Mouse (Mus musculus) hindbrain, embryonic 11.5 days (tissue): ENCODE measurements around the gene Dock2. TPM values are rescaled to one million over a fixed set of nuclear protein-coding genes. Genes with fewer than 3 reads are reported as not detected.
A peak's percentile ranks its signal among the peaks of the same experiment; 100 is the strongest.

Experiments used
- ATAC-seq: fragments of 200-750 bp; cut with Nextera tagmentation; 2 replicates; pipeline ENCODE4 v1.8.0; 2017; ENCODE audit warnings: mild to moderate bottlenecking, moderate TSS enrichment, moderate library complexity; ENCODE audit not compliant: low FRiP score
- DNase-seq: peaks from one replicate; pipeline ENCODE4 v3.0.0-alpha.2; 2015; ENCODE audit warnings: low spot score
- H3K27ac ChIP-seq: fragments of 300-500 bp; sonication (generic); 2 replicates; pipeline ENCODE4 v1.5.1; 2014; ENCODE audit warnings: mild to moderate bottlenecking, low read depth, low read length
- H3K27me3 ChIP-seq: fragments of 300-500 bp; sonication (generic); 2 replicates; pipeline ENCODE4 v1.6.1; 2014; ENCODE audit warnings: mild to moderate bottlenecking, low read length, moderate library complexity, mixed read lengths; ENCODE audit not compliant: control insufficient read depth, insufficient read depth
- H3K36me3 ChIP-seq: fragments of 300-500 bp; sonication (generic); 2 replicates; pipeline ENCODE4 v1.6.1; 2014; ENCODE audit warnings: mild to moderate bottlenecking, low read length, moderate library complexity, mixed read lengths; ENCODE audit not compliant: control insufficient read depth, insufficient read depth
- H3K4me1 ChIP-seq: fragments of 300-500 bp; sonication (generic); replicated peaks from 2 replicates; pipeline ENCODE4 v1.6.1; 2014; ENCODE audit warnings: low read length, mixed read lengths; ENCODE audit not compliant: control insufficient read depth, insufficient read depth
- H3K4me2 ChIP-seq: fragments of 300-500 bp; sonication (generic); replicated peaks from 2 replicates; pipeline ENCODE4 v1.6.1; 2014; ENCODE audit warnings: mild to moderate bottlenecking, low read depth, low read length
- H3K4me3 ChIP-seq: fragments of 300-500 bp; sonication (generic); 2 replicates; pipeline ENCODE4 v1.5.1; 2014; ENCODE audit warnings: low read depth, low read length
- H3K9ac ChIP-seq: fragments of 300-500 bp; sonication (generic); 2 replicates; pipeline ENCODE4 v1.6.1; 2014; ENCODE audit warnings: low read depth, low read length
- H3K9me3 ChIP-seq: fragments of 300-500 bp; sonication (generic); 2 replicates; pipeline ENCODE4 v1.6.1; 2016; ENCODE audit warnings: low read length; ENCODE audit not compliant: control insufficient read depth
- WGBS: fragments of 180-500 bp; shearing (Covaris S2); extraction: QIAGEN DNeasy Blood & Tissue Kit; methylation state at CpG from one replicate; pipeline ENCODE4 v1.1.7; 2014; 5-methylcytosine and 5-hydroxymethylcytosine counted together
- polyA plus RNA-seq: library from polyadenylated mRNA; unstranded; fragments of >200 nt; fragmentation: Nextera tagmentation; extraction: Ambion mirVana; gene quantifications from 2 replicates; pipeline ENCODE4 v1.2.1, GENCODE M21; 2014

The Dock2 gene
- polyA plus RNA-seq, 1 experiment from 2014 or later, result 0.77 TPM

- WGBS, result 70% methylated on average over 2 of the region's 2 CpGs
- Histone ChIP-seq H3K27me3 (no peaks in the 10 kb centered on the region), H3K27ac (no peak overlapping the region), H3K4me1 (no peaks in the 10 kb centered on the region), H3K4me3 (no peak overlapping the region), H3K36me3 (no peaks in the 10 kb centered on the region), H3K9me3 (no peaks in the 10 kb centered on the region), H3K9ac (no peak overlapping the region), H3K4me2 (no peak overlapping the region)
- ATAC-seq (no peak; the same call in 1 of the 2 replicates), DNase-seq (peak; percentile 26)
Observed at GRCm38 (mm10) chr11:34774636-34775035, 9.1 kb downstream of the Dock2 start.

DNA sequence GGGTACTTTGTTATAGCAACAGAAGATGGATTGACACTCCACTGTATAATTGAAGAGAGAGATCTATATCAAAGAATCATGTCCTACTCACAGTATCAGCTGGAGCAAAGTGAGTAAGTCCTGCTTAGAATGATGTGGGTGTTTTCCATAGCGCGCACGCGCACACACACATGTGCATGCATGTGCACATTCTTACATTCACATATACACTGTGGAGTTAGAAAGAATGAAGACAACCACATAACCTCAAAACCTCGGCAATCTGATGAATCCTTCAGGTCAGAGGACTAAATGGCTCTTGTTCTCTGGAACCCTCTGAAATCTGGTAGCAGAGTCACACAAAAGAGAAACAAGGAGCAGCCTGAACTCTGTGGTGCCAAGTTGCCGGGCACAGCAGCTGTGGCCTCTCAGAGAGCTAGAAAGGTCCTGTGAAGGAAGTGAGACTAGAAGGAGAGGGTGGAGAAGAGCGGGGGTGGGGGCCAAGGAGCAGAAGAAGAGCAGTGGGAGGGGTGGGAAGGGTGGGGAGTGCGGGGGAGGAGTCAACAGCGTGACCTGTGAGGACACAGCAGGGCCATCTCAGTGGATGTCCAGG, 10.3 kb downstream of the Dock2 start:
- H3K27me3 ChIP-seq, result no peaks in the 10 kb centered on the region
- DNase-seq (no peak), ATAC-seq (no peak)
- no peaks in the 10 kb centered on the region for H3K9me3 ChIP-seq
- no peaks in the 10 kb centered on the region for H3K4me1 ChIP-seq
- no peak overlapping the region for H3K27ac ChIP-seq
- H3K9ac ChIP-seq, result no peak overlapping the region
- no peak overlapping the region for H3K4me3 ChIP-seq
- H3K36me3 ChIP-seq, result no peaks in the 10 kb centered on the region
- 89% methylated on average over 9 of the region's 9 CpGs for WGBS
- H3K4me2 ChIP-seq, result no peak overlapping the region

DNA sequence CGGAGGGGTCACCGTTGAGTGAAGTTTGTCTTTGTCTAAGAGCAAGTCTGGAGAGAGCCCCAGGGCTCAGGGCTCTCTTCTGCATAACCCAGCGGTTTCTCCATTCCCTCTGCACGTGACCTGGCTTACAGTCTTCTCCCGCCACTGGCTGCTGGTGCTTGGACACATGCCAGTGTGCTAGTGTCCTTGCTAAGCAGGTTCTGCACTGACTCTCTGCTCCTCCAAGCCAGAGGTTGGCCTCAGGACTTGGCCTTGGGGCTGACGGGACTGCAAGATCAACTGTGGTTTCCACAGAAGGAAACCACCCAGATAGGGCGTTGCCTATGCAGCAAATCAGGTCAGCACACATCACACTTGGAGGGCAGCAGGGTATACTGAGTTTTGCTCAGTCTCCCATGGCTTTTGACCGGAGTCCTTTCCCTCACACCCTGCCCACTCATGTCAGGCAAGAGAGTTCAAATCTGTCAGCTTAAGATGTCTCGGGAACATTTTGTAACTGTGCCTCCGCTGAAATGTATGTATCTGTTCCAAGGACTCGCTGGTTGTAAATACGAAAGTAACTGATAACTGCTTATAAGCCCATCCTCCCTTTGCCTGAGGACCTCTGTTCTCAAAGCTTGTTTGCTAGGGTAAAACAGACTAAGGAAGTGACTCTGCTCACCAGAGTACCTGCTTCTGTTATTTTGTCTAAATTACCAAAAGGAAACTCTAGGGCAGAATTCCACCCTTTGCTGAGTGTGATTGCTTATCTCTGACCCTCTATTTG, 12.3 kb downstream of the Dock2 start:
- Histone ChIP-seq H3K36me3 (no peaks in the 10 kb centered on the region), H3K4me3 (no peak overlapping the region), H3K4me1 (no peaks in the 10 kb centered on the region), H3K27me3 (no peaks in the 10 kb centered on the region), H3K9me3 (no peaks in the 10 kb centered on the region), H3K4me2 (no peak overlapping the region), H3K9ac (no peak overlapping the region), H3K27ac (no peak overlapping the region)
- DNase-seq (peak; percentile 8), ATAC-seq (no peak)
- WGBS, result 61% methylated on average over 12 of the region's 12 CpGs

DNA sequence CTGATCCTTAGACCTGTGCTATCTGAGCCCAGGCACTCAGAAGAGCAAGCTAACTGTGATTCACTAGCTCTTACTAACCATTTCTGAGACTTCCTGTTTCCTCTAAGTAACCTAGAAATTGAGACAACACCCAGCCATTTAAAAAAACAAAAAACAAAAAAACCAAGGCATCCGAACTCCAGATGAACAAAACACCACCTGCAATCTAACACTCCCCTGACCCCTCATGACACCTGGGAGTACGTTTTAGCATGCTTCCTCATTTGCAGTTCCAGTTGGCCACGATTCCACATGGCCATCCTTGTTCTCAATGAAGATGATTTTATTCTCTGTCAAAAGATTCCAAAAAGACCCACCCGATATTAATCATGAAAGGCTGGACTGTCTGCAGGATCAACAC, 13.0 kb downstream of the Dock2 start:
- Histone ChIP-seq H3K9ac (no peak overlapping the region), H3K27ac (no peak overlapping the region), H3K9me3 (no peaks in the 10 kb centered on the region), H3K27me3 (no peaks in the 10 kb centered on the region), H3K4me1 (no peaks in the 10 kb centered on the region), H3K4me2 (no peak overlapping the region), H3K4me3 (no peak overlapping the region), H3K36me3 (no peaks in the 10 kb centered on the region)
- ATAC-seq (no peak), DNase-seq (no peak)
- whole genome bisulfite sequencing, result 60% methylated on average over 4 of the region's 4 CpGs

- no peaks in the 10 kb centered on the region for H3K9me3 ChIP-seq
- no peak for DNase-seq
- no peak overlapping the region for H3K27ac ChIP-seq
- no peak overlapping the region for H3K9ac ChIP-seq
- H3K4me3 ChIP-seq, result no peak overlapping the region
- H3K4me1 ChIP-seq, result no peaks in the 10 kb centered on the region
- no peaks in the 10 kb centered on the region for H3K27me3 ChIP-seq
- ATAC-seq, result no peak
- 76% methylated on average over 8 of the region's 8 CpGs for WGBS
- no peak overlapping the region for H3K4me2 ChIP-seq
- no peaks in the 10 kb centered on the region for H3K36me3 ChIP-seq
Observed at GRCm38 (mm10) chr11:34769946-34770345, 13.7 kb downstream of the Dock2 start.

DNA sequence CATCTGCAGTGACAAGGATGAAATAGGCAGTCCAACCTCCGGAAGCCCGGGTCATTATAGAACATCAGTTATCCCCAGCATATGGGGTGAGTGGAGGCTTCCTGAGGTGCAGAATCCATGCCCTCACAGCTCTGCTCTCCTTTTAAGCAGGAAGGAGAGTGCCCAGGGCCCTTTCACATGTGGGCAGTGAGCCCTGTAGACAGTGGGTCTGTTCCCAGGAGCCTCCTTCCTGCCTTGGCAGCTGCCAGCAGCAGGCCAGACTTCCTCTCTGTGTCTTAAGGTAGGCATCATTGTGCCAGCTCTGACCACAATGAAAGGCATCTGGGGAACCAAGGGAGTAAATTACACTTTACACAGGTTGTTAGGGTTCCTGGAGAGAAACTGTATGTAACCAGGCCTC, 14.3 kb downstream of the Dock2 start:
- no peak overlapping the region for H3K27ac ChIP-seq

GRCm38 (mm10) chr11:34763739-34764361, 19.8 kb downstream of the Dock2 start:
- DNase-seq, result no peak
- no peak overlapping the region for H3K4me3 ChIP-seq
- H3K9ac ChIP-seq, result no peak overlapping the region
- H3K27me3 ChIP-seq, result no peaks in the 10 kb centered on the region
- H3K36me3 ChIP-seq, result no peaks in the 10 kb centered on the region
- WGBS, result 91% methylated on average over 5 of the region's 5 CpGs
- no peaks in the 10 kb centered on the region for H3K4me1 ChIP-seq
- H3K4me2 ChIP-seq, result no peak overlapping the region
- ATAC-seq, result no peak
- H3K9me3 ChIP-seq, result no peaks in the 10 kb centered on the region
- H3K27ac ChIP-seq, result no peak overlapping the region

More for the DNA sequence above, 14.3 kb downstream of the Dock2 start:
- WGBS, result 72% methylated on average over 2 of the region's 2 CpGs
- Histone ChIP-seq H3K36me3 (no peaks in the 10 kb centered on the region), H3K4me2 (no peak overlapping the region), H3K9ac (no peak overlapping the region), H3K27me3 (no peaks in the 10 kb centered on the region), H3K4me1 (no peaks in the 10 kb centered on the region), H3K9me3 (no peaks in the 10 kb centered on the region), H3K4me3 (no peak overlapping the region)
- no peak for ATAC-seq
- DNase-seq, result no peak

GRCm38 (mm10) chr11:34762570-34763127, 21.0 kb downstream of the Dock2 start:
- Histone ChIP-seq H3K4me1 (no peaks in the 10 kb centered on the region), H3K27ac (no peak overlapping the region), H3K4me2 (no peak overlapping the region), H3K27me3 (no peaks in the 10 kb centered on the region), H3K9me3 (no peaks in the 10 kb centered on the region), H3K4me3 (no peak overlapping the region), H3K9ac (no peak overlapping the region), H3K36me3 (no peaks in the 10 kb centered on the region)
- ATAC-seq (no peak), DNase-seq (no peak)
- WGBS, result 83% methylated on average over 5 of the region's 5 CpGs
